In genomic region chr11:69578301-69578700, GRCm38 (mm10) we compare ENCODE assay signal across 8 mouse cellular contexts. TPM values are rescaled to one million over a fixed set of nuclear protein-coding genes. Genes with fewer than 3 reads are reported as not detected.
DNase-seq lines count a peak whose midpoint lies in the region; ATAC-seq and TF ChIP-seq lines count a peak whose summit lies in the region.

No protein-coding gene starts in this region.

- DNase-seq in lung, adult 2 months = peak; percentile 24
- no peak for DNase-seq in lung, postnatal 36 days
- DNase-seq in adrenal gland, adult 18-20 months (ENCODE audit: low spot score in 2 of 2) = no peak
- DNase-seq in right cerebral cortex, adult 2 months (ENCODE audit: low spot score in 2 of 2) = no peak
- no peak for DNase-seq in embryo, embryonic 10.5 days (ENCODE audit: low spot score)

- peak overlapping the region; percentile 85 for H3K9ac ChIP-seq in embryonic facial prominence, embryonic 15.5 days
- peak overlapping the region; percentile 61 for H3K9ac ChIP-seq in intestine, embryonic 15.5 days
- peak overlapping the region; percentile 72 for H3K9ac ChIP-seq in neural tube, embryonic 12.5 days

- H3K4me3 ChIP-seq in lung, adult 2 months (replicated peaks; ENCODE audit: extremely low read depth, low read depth, low read length) = peak overlapping the region; percentile 80
- peak overlapping the region; percentile 87 for H3K4me3 ChIP-seq in embryonic facial prominence, embryonic 15.5 days (replicated peaks)
- peak overlapping the region; percentile 73 for H3K4me3 ChIP-seq in intestine, embryonic 15.5 days (replicated peaks)
- H3K4me3 ChIP-seq in neural tube, embryonic 12.5 days = peak overlapping the region; percentile 68

- H3K27me3 ChIP-seq in embryonic facial prominence, embryonic 15.5 days = no peaks in the 10 kb centered on the region
- H3K27me3 ChIP-seq in intestine, embryonic 15.5 days (replicated peaks) = no peaks in the 10 kb centered on the region
- H3K27me3 ChIP-seq in neural tube, embryonic 12.5 days (replicated peaks) = no peaks in the 10 kb centered on the region

- H3K9me3 ChIP-seq in embryonic facial prominence, embryonic 15.5 days (replicated peaks) = no peaks in the 10 kb centered on the region
- no peaks in the 10 kb centered on the region for H3K9me3 ChIP-seq in intestine, embryonic 15.5 days
- H3K9me3 ChIP-seq in neural tube, embryonic 12.5 days = no peaks in the 10 kb centered on the region

- H3K36me3 ChIP-seq in embryonic facial prominence, embryonic 15.5 days = peaks cover 19% of the 10 kb centered on the region; the same call in 1 of the 2 replicates
- peaks cover 5% of the 10 kb centered on the region; the same call in 1 of the 2 replicates for H3K36me3 ChIP-seq in intestine, embryonic 15.5 days
- peaks cover 10% of the 10 kb centered on the region for H3K36me3 ChIP-seq in neural tube, embryonic 12.5 days

- peak overlapping the region; percentile 82; the same call in 1 of the 2 replicates for H3K27ac ChIP-seq in embryonic facial prominence, embryonic 15.5 days (replicated peaks)
- peak overlapping the region; percentile 81; the same call in 1 of the 2 replicates for H3K27ac ChIP-seq in intestine, embryonic 15.5 days
- H3K27ac ChIP-seq in neural tube, embryonic 12.5 days = no peak overlapping the region

- 15% methylated on average over 15 of the region's 15 CpGs for WGBS in lung, adult 2 months
- 10% methylated on average over 15 of the region's 15 CpGs for WGBS in embryonic facial prominence, embryonic 15.5 days
- WGBS in intestine, embryonic 15.5 days = 9% methylated on average over 15 of the region's 15 CpGs
- WGBS in neural tube, embryonic 12.5 days = 14% methylated on average over 15 of the region's 15 CpGs

- TF ChIP-seq POLR2A in lung, adult 2 months (IDR thresholded peaks at IDR 0.05; ENCODE audit: borderline replicate concordance, extremely low read depth, low read depth, low read length) = no peak

- peaks cover 10% of the 10 kb centered on the region for H3K4me1 ChIP-seq in lung, adult 2 months (ENCODE audit: control insufficient read depth, insufficient read depth, low read length)
- peaks cover 35% of the 10 kb centered on the region for H3K4me1 ChIP-seq in embryonic facial prominence, embryonic 15.5 days
- peaks cover 28% of the 10 kb centered on the region for H3K4me1 ChIP-seq in intestine, embryonic 15.5 days (replicated peaks)
- H3K4me1 ChIP-seq in neural tube, embryonic 12.5 days = peaks cover 34% of the 10 kb centered on the region

- H3K4me2 ChIP-seq in embryonic facial prominence, embryonic 15.5 days (replicated peaks) = peak overlapping the region; percentile 78
- peak overlapping the region; percentile 83 for H3K4me2 ChIP-seq in intestine, embryonic 15.5 days (replicated peaks)
- peak overlapping the region; percentile 83 for H3K4me2 ChIP-seq in neural tube, embryonic 12.5 days (replicated peaks)

- no peak for ATAC-seq in embryonic facial prominence, embryonic 15.5 days (ENCODE audit: insufficient number of reproducible peaks, low FRiP score, low TSS enrichment, low read depth)
- no peak for ATAC-seq in intestine, embryonic 15.5 days
- no peak for ATAC-seq in neural tube, embryonic 12.5 days (ENCODE audit: low FRiP score, low read depth)

- TF ChIP-seq CTCF in lung, adult 2 months (IDR thresholded peaks at IDR 0.05; ENCODE audit: insufficient read depth, low read length) = no peak

RNA-seq across cellular contexts. Expression of gene Wrap53, which starts 1.8 kb away (rescaled TPM):
- 11.9 and 15.0 TPM in 2 replicates for polyA plus RNA-seq in lung, adult 2 months (2012; rRNA removed)
- polyA plus RNA-seq in embryonic facial prominence, embryonic 15.5 days (2015; fragmentation: Nextera tagmentation; extraction: Ambion mirVana) = 25.0 and 26.5 TPM in 2 replicates
- polyA plus RNA-seq in intestine, embryonic 15.5 days (2015; fragmentation: Nextera tagmentation; extraction: Ambion mirVana) = 25.1 and 25.6 TPM in 2 replicates
- polyA plus RNA-seq in neural tube, embryonic 12.5 days (2016; fragmentation: Nextera tagmentation; extraction: Ambion mirVana) = 32.2 and 32.4 TPM in 2 replicates
- total RNA-seq in adrenal gland, adult 18-20 months (2021) = 10 to 100 TPM in 1 of 2 experiments, 1 to 10 TPM in 1; 9.6 to 10.9 TPM

RNA-seq across cellular contexts. Expression of gene Trp53, which starts 1.9 kb away (rescaled TPM):
- 66.8 and 75.0 TPM in 2 replicates for polyA plus RNA-seq in lung, adult 2 months (2012; rRNA removed)
- polyA plus RNA-seq in embryonic facial prominence, embryonic 15.5 days (2015; fragmentation: Nextera tagmentation; extraction: Ambion mirVana) = 134 and 141 TPM in 2 replicates
- 140 and 143 TPM in 2 replicates for polyA plus RNA-seq in intestine, embryonic 15.5 days (2015; fragmentation: Nextera tagmentation; extraction: Ambion mirVana)
- polyA plus RNA-seq in neural tube, embryonic 12.5 days (2016; fragmentation: Nextera tagmentation; extraction: Ambion mirVana) = 116 and 120 TPM in 2 replicates
- 10 to 100 TPM; 48.4 to 53.4 TPM for total RNA-seq in adrenal gland, adult 18-20 months (2021)

RNA-seq across cellular contexts. Expression of gene Efnb3, which starts 18.3 kb away (rescaled TPM):
- polyA plus RNA-seq in lung, adult 2 months (2012; rRNA removed) = 0.88 and 1.0 TPM in 2 replicates
- polyA plus RNA-seq in embryonic facial prominence, embryonic 15.5 days (2015; fragmentation: Nextera tagmentation; extraction: Ambion mirVana) = 29.0 and 31.5 TPM in 2 replicates
- 9.8 and 10.2 TPM in 2 replicates for polyA plus RNA-seq in intestine, embryonic 15.5 days (2015; fragmentation: Nextera tagmentation; extraction: Ambion mirVana)
- polyA plus RNA-seq in neural tube, embryonic 12.5 days (2016; fragmentation: Nextera tagmentation; extraction: Ambion mirVana) = 54.4 and 57.4 TPM in 2 replicates
- under 1 TPM; 0.74 to 0.76 TPM for total RNA-seq in adrenal gland, adult 18-20 months (2021)

RNA-seq across cellular contexts. Expression of gene Atp1b2, which starts 27.4 kb away (rescaled TPM):
- polyA plus RNA-seq in lung, adult 2 months (2012; rRNA removed) = 8.4 and 15.9 TPM in 2 replicates
- polyA plus RNA-seq in embryonic facial prominence, embryonic 15.5 days (2015; fragmentation: Nextera tagmentation; extraction: Ambion mirVana) = 12.4 and 13.4 TPM in 2 replicates
- 5.8 and 6.8 TPM in 2 replicates for polyA plus RNA-seq in intestine, embryonic 15.5 days (2015; fragmentation: Nextera tagmentation; extraction: Ambion mirVana)
- polyA plus RNA-seq in neural tube, embryonic 12.5 days (2016; fragmentation: Nextera tagmentation; extraction: Ambion mirVana) = 8.4 and 10.8 TPM in 2 replicates
- total RNA-seq in adrenal gland, adult 18-20 months (2021) = 10 to 100 TPM; 32.8 to 39.8 TPM

RNA-seq across cellular contexts. Expression of gene Dnah2, which starts 29.4 kb away (rescaled TPM):
- polyA plus RNA-seq in lung, adult 2 months (2012; rRNA removed) = 3.1 TPM in 2 replicates
- polyA plus RNA-seq in embryonic facial prominence, embryonic 15.5 days (2015; fragmentation: Nextera tagmentation; extraction: Ambion mirVana) = 4.9 and 8.3 TPM in 2 replicates
- 0.77 and 0.87 TPM in 2 replicates for polyA plus RNA-seq in intestine, embryonic 15.5 days (2015; fragmentation: Nextera tagmentation; extraction: Ambion mirVana)
- polyA plus RNA-seq in neural tube, embryonic 12.5 days (2016; fragmentation: Nextera tagmentation; extraction: Ambion mirVana) = 1.6 and 1.9 TPM in 2 replicates
- total RNA-seq in adrenal gland, adult 18-20 months (2021) = under 1 TPM; 0.13 TPM
